Mouse (Mus musculus): Measurements from ENCODE around the gene Anxa6.

- TF ChIP-seq USF1 (IDR thresholded peaks at IDR 0.05; ENCODE audit: low read depth), result no peak
- no peak for TF ChIP-seq CEBPB (IDR thresholded peaks at IDR 0.05; ENCODE audit: insufficient read depth, poor library complexity, severe bottlenecking)
- no peak for TF ChIP-seq POLR2A (IDR thresholded peaks at IDR 0.05; ENCODE audit: insufficient read length, low read depth)
- no peak for TF ChIP-seq POLR2AphosphoS2 (IDR thresholded peaks at IDR 0.05; ENCODE audit: insufficient read length, low read depth)
- no peak for TF ChIP-seq REST (IDR thresholded peaks at IDR 0.05; ENCODE audit: insufficient read depth, insufficient read length)
- no peak for TF ChIP-seq TCF12 (IDR thresholded peaks at IDR 0.05; ENCODE audit: insufficient read depth, poor library complexity, severe bottlenecking)
- TF ChIP-seq MYOD1 (IDR thresholded peaks at IDR 0.05; ENCODE audit: control insufficient read depth in 1 of 3, insufficient read length in 2 of 3, low read depth in 2 of 3), result peak in 1 of 3 experiments; percentile 9
- no peak for TF ChIP-seq E2F4 (IDR thresholded peaks at IDR 0.05; ENCODE audit: insufficient read depth)
These were observed 6.3 kb upstream of the Anxa6 start for GRCm38 (mm10) chr11:55039591-55039990.

Measured in myocyte (in vitro differentiated cells).